Mouse (Mus musculus) heart, postnatal 10 days (tissue): ENCODE data around the gene Nr6a1. TPM values are rescaled to one million over a fixed set of nuclear protein-coding genes. Genes with fewer than 3 reads are reported as not detected.

Experiments used
- DNase-seq, 2 experiments: peaks; one replicate each; pipeline ENCODE4 v3.0.0; 2021
- intact Hi-C: fragments of 180-260 bp; cut with DNase I; formaldehyde crosslinking; loops from one replicate; pipeline ENCODE4 v1.15.1; 2025
- microRNA-seq, 2 experiments: library from miRNA; unstranded; fragments of <30 nt; microRNA quantifications; one replicate each; pipeline ENCODE4 v1.2.0; 2022
- total RNA-seq, 2 experiments: library from RNA; stranded (reverse); gene quantifications; 2 replicates each; pipeline ENCODE4 v1.2.3; 2021

The Nr6a1 gene
- total RNA-seq, 2 experiments from 2014 or later = 2.3 to 3.1 TPM

- DNase-seq = peak in 1 of 2 experiments; percentile 48
- intact Hi-C loops = no loop called here
These were observed 235.9 kb downstream of the Nr6a1 start for GRCm38 (mm10) chr2:38691542-38691941.

GRCm38 (mm10) chr2:38689881-38690280 lies 237.6 kb downstream of the Nr6a1 start:
- DNase-seq = no peak
- intact Hi-C loops = no loop called here

DNA sequence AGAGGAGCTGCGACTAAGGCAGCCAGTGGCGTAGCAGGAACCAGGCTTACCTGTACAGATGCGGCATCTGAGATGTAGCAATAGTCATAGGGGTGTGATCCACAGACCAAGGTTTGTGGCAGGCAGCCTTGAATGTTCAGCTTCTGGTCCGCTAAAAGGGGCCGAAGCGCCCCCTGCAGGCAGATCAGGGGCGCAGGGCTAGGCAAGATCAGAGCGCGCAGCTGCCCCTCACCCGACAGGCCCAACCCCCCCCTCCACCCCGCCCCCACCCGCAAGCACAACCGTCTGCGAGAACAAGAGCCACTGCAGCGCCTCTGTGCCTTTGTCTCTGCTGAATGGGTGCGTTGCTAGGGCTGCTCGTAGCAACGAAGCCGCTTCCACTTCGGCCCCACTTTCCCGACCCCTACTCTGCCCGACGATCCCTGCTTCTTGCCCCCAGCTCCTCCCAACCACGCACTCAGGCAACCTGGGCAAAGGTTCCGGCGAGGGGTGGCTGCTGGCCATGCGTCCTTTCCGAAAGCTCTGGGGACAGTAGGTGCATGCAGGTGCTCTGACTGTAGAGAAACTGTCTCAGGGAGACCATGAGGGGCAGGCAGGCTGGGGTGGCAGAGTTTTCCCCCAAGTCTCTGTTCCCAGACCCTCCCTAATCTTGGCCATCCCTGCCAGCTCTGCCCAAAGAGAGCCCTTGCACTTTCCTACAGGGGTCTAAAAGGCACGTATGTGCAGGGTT lies 238.5 kb downstream of the Nr6a1 start:
- peak; percentile 22 to 31 for DNase-seq

GRCm38 (mm10) chr2:38685746-38686145 lies 241.7 kb downstream of the Nr6a1 start:
- intact Hi-C loops = no loop called here
- no peak for DNase-seq

More for the DNA sequence above, 238.5 kb downstream of the Nr6a1 start:
- intact Hi-C loops = no loop called here

DNA sequence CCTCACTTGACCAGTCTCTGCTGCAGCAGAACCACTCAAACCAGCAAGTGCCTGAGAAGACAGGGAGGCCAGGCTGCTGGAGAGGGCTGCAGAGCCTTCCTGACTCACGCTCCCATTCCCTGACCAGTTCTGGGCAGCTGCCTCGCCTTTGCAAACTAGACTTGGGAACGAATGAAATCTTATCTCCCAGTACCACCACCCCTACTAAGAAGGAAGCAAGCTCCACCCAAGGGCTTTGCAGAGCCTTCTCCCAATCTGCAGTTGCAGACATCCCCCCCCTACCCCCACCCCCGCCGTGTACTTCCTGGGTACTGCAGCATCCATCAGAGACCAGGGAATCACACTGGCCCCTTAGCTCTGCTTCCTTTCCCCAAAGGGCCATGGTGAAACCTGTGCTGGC lies 244.4 kb downstream of the Nr6a1 start:
- intact Hi-C loops = no loop called here
- no peak for DNase-seq

DNA sequence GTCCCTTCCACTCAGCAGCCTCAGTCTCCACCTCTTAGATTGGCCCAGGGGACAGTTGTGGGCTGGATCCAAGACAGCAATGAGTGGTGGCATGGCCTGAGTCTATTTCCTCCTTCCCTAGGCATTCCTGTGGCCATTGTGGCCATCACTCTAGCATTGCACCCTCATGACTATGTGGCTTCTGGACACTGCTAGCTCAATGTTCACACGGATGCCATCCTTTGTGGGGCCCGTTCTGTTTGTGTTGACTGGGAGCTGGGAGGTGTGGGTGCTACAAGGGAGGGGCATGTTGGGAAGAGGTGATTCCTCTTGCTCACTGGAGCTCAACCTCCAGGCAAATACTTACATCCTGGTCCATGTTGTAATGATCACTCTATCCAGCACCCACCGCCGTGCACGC lies 245.3 kb downstream of the Nr6a1 start:
- no peak for DNase-seq
- intact Hi-C loops = no loop called here

GRCm38 (mm10) chr2:38678947-38679346 lies 248.5 kb downstream of the Nr6a1 start:
- DNase-seq = no peak
- intact Hi-C loops = no loop called here

GRCm38 (mm10) chr2:38675366-38675969 lies 252.0 kb downstream of the Nr6a1 start:
- intact Hi-C loops = no loop called here
- DNase-seq = no peak

Small RNA genes lying within 50 kb of the gene (microRNA-seq; reads per million reads assigned to microRNA genes)
- gene Mir181a-2 (99.5 to 162 reads per million in 2 experiments), gene Mir181b-2 (1,873 to 2,108 reads per million in 2 experiments)

Other genes starting within 250 kb of the Nr6a1 start
- gene Nr5a1, start 213.1 kb downstream of the Nr6a1 start, total RNA-seq = under 1 TPM; 0.12 to 0.15 TPM
- 10 to 100 TPM; 17.8 to 18.8 TPM for gene Olfml2a, start 4.3 kb upstream of the Nr6a1 start, total RNA-seq
- under 1 TPM; 0.17 to 0.31 TPM for gene Wdr38, start 69.8 kb upstream of the Nr6a1 start, total RNA-seq
- gene Arpc5l, start 77.7 kb upstream of the Nr6a1 start, total RNA-seq = 10 to 100 TPM; 68.4 to 70.6 TPM
- 100 to 1,000 TPM; 406 to 408 TPM for gene Rpl35, start 77.9 kb upstream of the Nr6a1 start, total RNA-seq
- gene Golga1, start 137.9 kb upstream of the Nr6a1 start, total RNA-seq = 10 to 100 TPM; 21.0 to 22.5 TPM